Mouse (Mus musculus): ENCODE data around the gene Trim10. TPM values are rescaled to one million over a fixed set of nuclear protein-coding genes. Genes with fewer than 3 reads are reported as not detected.
A peak's percentile ranks its signal among the peaks of the same experiment; 100 is the strongest.
"Not testable (repeated sequence)": the region's sequence is repeated elsewhere in the genome, so short reads cannot be mapped to it uniquely, and the experiment has no call there.

Gene Trim10
- total RNA-seq, 4 experiments from 2014 or later = not detected

GRCm38 (mm10) chr17:36858181-36858580 is 11.2 kb upstream of the Trim10 start:
- DNase-seq (ENCODE audit: low spot score in 2 of 2) = no peak

GRCm38 (mm10) chr17:36861680-36862079 is 7.7 kb upstream of the Trim10 start:
- no peak for DNase-seq (ENCODE audit: low spot score in 2 of 2)

DNA sequence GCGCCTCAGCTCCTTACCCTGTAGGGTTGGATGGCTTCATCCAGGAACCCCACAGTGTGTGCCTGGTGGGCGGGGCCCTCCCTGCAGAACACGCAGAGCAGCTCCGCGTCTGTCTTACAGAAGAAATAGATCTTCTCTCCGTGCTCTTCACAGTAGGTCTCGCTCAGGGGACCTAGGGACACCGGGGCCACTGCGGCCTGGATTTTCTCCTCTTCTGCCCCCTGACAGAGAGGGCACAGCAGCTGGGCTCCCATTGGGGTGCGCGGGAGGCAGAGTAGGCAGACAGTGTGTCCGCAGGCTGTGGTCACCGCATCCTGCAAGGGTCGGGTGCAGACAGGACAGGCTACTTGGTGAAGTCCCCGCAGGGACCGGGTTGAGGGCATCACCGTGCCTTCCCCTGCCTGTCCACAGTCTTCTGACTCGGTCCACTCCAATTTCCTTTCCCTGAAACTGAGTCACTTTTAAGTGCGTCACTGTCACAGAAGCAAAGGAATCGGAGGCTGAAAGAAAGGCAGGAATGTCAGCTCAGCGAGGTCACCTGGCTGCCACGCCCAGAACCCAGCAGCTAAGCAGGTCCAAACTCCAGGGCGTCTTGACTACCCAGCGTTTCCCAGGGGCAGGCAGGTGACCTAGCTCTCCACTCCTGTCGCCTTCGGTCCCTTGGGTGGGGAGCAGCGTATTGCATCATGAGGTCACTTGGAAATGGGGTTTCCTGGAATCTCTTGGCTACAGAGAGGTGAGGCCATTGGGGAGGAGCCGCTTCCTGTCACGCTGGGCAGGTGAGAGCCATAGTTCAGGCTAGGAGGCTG is 2.5 kb upstream of the Trim10 start, which contains the start of gene Trim15:
Trim15 (minus strand) TSS at position 492 of the 809 bp plus-strand sequence.
- no peak for DNase-seq (ENCODE audit: low spot score in 2 of 2)

- DNase-seq (ENCODE audit: low spot score in 2 of 2) = no peak
These were observed 538 bp upstream of the Trim10 start for GRCm38 (mm10) chr17:36868836-36869235.

- DNase-seq (ENCODE audit: low spot score in 2 of 2) = no peak
These were observed 809 bp downstream of the Trim10 start for GRCm38 (mm10) chr17:36869955-36870810.

- no peak for DNase-seq (ENCODE audit: low spot score in 2 of 2)
These were observed 5.3 kb downstream of the Trim10 start for GRCm38 (mm10) chr17:36874636-36875035.

- no peak for DNase-seq (ENCODE audit: low spot score in 2 of 2)
These were observed 14.0 kb downstream of the Trim10 start for GRCm38 (mm10) chr17:36883350-36883749.

- DNase-seq (ENCODE audit: low spot score in 2 of 2) = no peak
These were observed 15.9 kb downstream of the Trim10 start for GRCm38 (mm10) chr17:36885132-36885790.

DNA sequence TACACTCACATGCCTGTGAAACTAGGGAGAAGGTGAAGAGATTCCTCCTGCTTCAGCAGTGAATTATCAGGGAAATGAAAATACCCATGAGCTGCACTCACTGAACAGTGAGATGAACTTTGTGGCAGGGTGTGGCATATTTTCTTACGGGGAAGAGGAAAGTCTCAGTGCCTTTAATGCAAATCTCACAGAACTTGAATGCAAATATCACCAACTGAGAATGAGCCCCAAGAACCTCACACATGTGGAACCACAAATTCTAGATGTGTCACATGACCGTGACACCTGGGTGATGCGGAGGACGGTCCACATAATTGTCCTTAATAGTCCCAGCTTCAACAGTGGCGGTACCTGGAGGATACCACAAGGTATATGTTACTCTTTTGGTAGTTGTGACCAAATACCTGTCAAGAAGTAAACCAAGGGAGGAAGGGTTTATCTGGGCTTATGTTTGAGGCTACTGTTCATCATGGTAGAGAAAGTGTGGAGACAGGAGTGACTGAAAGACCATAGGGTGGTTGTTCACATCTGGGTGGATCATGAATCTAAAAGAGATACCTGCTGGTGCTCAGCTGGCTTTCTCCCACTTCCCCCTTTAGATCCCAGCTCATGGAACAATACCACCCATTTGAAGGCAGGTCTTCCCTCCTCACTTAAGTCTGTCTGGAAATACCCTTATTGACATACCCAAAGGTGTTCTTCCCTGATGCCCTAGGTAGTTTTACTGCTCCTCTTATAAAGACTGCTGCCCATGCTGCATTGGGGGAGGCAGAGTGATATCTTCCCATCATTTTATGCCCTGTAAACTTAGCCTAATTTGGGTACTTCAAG is 20.9 kb downstream of the Trim10 start, which contains the start of gene Trim40:
Trim40 (minus strand) TSS at position 51 of the 831 bp plus-strand sequence.
- no peak for DNase-seq (ENCODE audit: low spot score in 2 of 2)

DNA sequence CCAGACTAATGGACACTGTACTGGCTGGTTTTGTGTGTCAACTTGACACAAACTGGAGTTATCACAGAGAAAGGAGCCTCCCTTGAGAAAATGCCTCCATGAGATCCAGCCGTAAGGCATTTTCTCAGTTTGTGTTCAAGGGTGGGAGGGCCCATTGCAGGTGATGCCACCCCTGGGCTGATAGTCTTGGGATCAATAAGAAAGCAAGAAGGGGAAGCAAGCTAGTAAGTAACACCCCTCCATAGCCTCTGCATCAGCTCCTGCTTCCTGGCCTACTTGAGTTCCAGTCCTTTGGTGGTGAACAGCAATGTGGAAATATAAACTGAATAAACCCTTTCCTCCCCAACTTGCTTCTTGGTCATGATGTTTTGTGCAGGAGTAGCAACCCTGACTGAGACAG is 22.1 kb downstream of the Trim10 start:
- not testable (repeated sequence) for DNase-seq (ENCODE audit: low spot score in 2 of 2)

DNA sequence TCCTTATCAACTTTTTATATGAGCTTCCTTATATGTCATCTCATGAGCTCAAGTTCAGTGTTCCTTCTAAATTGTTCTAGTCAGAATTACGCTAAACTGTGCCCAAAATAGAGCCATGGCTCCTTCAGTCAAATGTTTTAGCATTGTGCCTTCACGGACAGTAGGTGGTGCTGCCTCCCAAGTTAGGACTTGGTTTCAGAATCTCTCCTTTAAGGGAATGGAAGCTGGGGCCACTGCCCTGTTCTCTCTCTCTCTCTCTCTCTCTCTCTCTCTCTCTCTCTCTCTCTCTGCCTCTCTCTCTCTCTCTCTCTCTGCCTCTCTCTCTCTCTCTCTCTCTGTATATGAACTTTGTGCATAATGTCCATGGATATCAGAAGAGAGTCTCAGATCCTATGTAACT is 23.0 kb downstream of the Trim10 start:
- DNase-seq (ENCODE audit: low spot score in 2 of 2) = no peak

- no peak for DNase-seq (ENCODE audit: low spot score in 2 of 2)
These were observed 24.0 kb downstream of the Trim10 start for GRCm38 (mm10) chr17:36893387-36893786.

GRCm38 (mm10) chr17:36896583-36896982 is 27.2 kb downstream of the Trim10 start:
- DNase-seq (ENCODE audit: low spot score in 2 of 2) = no peak

DNA sequence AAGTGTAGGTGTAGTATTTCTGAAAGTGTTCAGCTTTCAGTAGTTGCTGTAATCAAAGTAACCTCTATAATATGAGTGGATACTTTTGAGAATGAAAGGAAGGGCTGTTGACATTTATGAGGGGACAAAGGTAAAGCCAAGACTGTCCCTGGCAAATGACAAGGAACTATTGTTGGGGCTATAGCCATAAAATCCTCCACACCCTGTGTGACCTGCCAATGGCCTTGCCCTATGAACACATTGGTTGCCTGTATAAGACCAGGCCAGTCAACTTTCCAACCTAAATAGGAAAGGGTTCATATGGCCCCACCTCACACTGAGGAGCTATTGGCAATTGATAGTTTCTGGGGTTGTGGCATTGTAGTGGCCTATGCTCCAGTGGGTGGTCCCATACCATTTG is 27.7 kb downstream of the Trim10 start:
- DNase-seq (ENCODE audit: low spot score in 2 of 2) = no peak

GRCm38 (mm10) chr17:36897552-36898205 is 28.3 kb downstream of the Trim10 start, which contains the start of gene Trim31:
Trim31 (plus strand) TSS chr17:36898118.
- DNase-seq (ENCODE audit: low spot score in 2 of 2) = no peak

GRCm38 (mm10) chr17:36899376-36899775 is 30.0 kb downstream of the Trim10 start:
- DNase-seq (ENCODE audit: low spot score in 2 of 2) = no peak

DNA sequence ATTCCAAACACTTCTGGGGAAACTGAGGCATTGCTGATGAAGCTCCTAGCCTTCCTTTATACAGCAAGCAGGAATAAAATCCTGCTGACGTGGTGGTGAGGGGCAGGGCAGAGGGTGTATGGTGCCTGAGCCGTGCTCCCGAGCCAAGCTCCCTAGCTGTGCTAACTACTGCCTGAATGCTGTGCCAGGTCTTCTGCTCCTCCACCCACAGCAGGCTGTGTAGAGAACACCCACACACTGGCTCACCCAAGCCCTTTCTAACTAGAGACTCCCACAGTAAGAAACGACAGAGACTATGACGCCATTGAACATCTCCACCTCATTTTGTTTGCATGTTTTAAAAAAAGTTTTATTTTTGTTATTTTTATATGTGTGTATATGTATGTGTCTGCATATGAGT is 30.6 kb downstream of the Trim10 start:
- peak in 1 of 2 experiments; percentile 54 for DNase-seq (ENCODE audit: low spot score in 2 of 2)

- no peak for DNase-seq (ENCODE audit: low spot score in 2 of 2)
These were observed 31.3 kb downstream of the Trim10 start for GRCm38 (mm10) chr17:36900691-36901090.

DNA sequence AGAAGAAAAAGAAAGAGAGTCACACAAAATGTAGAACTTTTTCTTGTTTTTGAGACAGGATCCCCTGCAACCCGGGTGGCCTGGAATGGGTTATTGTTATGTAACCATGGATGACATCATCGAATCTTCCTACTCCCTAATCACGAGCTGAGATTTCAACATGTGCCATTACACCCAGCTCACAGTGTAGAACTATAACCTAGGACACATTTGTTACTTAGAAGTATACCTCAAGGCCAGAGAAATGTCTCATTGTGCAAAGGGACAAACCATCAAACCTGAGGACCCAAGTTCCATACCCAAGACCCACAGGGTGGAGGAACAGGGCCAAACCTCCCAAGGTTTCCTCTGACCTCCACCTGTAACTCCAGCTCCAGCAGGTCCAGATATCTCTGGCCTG is 34.3 kb downstream of the Trim10 start:
- DNase-seq (ENCODE audit: low spot score in 2 of 2) = no peak

- DNase-seq (ENCODE audit: low spot score in 2 of 2) = no peak
These were observed 38.9 kb downstream of the Trim10 start for GRCm38 (mm10) chr17:36908235-36908634.
